Mouse (Mus musculus) embryo, embryonic 10.5 days (tissue): ENCODE results near the gene Glcci1.

Source experiments
- DNase-seq: peaks from one replicate; pipeline ENCODE4 v3.0.0-alpha.2; 2015; ENCODE audit warnings: low spot score

The Glcci1 gene

DNA sequence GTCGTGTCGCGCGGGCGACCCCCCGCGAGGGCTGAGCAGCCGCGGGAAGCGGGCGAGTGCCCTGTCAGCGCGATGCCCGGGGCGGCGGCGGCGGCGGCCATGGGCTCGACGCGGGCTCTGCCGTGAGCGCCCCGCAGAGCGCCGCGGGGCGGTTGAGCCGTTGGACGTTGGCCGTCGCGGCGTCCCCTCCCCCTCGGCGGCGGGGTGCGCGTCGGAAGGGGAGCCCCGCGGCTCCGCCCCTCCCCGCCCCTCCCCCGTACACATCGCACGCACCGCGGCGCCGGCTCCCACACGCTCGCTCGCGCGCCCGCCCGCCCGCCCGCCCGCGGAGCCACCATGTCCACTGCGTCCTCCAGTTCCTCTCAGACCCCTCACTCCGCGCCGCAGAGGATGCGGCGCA lies at the start of gene Glcci1:
Gene Glcci1 (plus strand): TSS at position 50 of the 400 bp plus-strand sequence.
- DNase-seq, result peak; percentile 77

DNA sequence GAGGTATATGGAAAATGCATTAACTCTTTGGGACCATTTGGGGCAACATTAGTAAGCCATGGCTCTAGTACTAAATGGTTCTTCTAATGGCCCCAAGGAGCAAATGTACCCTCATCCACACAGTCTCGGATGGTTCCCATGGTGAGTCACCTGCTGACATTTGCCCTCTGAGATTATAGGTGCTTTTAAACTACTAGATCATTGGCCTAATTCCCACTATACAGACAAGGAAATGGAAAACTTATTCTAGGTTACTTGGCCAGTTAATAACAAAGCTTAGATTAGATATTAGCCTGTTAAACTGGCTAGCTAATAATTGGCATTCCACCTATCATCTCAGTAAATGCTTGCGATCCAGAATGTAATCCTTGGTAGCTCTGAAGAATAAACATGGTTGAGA lies 47.0 kb upstream of the Glcci1 start:
- no peak for DNase-seq

DNA sequence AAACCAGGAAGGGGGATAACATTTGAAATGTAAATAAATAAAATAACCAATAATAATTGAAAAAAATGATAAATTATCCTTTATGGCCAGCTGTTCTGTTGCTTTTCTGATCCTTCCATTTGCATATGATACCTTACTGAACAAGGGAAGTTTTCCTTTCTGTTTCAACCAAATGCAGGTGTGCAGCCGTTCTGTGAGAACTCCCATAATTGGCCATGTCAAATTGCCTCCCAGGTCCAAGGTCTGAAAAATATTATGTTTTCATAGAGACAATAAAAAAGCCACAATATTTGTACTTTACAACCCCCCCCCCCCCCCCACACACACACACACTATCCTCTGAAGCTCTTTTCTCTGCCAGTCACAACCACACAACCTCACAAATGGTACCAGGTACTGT lies 44.0 kb upstream of the Glcci1 start:
- DNase-seq, result no peak

- DNase-seq, result no peak
Measured at GRCm38 (mm10) chr6:8465985-8466384, 43.4 kb upstream of the Glcci1 start.

GRCm38 (mm10) chr6:8467667-8468337 lies 41.6 kb upstream of the Glcci1 start:
- no peak for DNase-seq

- DNase-seq, result no peak
Measured at GRCm38 (mm10) chr6:8469918-8470317, 39.5 kb upstream of the Glcci1 start.

DNA sequence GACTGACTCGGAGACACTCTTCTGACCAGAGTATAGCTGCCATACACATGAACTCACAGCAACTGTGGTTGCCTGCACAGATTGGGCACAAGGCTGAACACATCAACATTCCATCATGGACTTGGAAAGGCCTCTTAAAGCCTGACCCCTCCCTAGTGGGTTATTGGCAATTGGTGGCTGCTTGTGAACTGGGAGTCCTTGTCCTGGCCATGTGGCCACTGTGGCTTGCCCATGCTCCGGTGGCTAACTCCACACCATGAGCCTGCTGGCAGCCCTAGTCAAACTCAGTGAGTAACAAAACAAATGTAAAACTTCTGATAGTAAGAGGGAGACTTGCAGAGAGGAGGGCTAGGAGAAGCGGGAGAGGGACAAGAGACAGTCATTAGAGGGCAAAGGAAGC lies 37.3 kb upstream of the Glcci1 start:
- DNase-seq, result no peak

GRCm38 (mm10) chr6:8472915-8473314 lies 36.5 kb upstream of the Glcci1 start:
- DNase-seq, result no peak

GRCm38 (mm10) chr6:8473498-8473897 lies 35.9 kb upstream of the Glcci1 start:
- DNase-seq, result no peak

DNA sequence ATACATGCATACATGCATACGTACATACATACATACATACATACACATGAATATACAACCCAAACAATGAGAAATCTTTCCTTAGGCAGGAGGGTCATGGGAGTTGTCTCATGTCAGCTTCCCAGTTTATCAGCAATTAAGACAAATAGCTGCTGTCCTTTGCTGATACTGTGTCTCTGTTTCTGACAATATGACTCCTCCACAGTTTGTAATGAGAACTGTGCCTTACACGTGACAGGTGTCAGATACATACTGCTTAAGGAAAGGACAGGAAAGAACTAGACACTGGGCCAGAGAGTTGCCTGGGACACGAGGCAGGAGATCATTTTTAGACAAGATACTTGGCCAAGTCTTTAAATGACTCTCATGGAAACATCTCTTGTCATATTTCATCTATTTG lies 35.1 kb upstream of the Glcci1 start:
- no peak for DNase-seq

GRCm38 (mm10) chr6:8474820-8475219 lies 34.6 kb upstream of the Glcci1 start:
- no peak for DNase-seq

DNA sequence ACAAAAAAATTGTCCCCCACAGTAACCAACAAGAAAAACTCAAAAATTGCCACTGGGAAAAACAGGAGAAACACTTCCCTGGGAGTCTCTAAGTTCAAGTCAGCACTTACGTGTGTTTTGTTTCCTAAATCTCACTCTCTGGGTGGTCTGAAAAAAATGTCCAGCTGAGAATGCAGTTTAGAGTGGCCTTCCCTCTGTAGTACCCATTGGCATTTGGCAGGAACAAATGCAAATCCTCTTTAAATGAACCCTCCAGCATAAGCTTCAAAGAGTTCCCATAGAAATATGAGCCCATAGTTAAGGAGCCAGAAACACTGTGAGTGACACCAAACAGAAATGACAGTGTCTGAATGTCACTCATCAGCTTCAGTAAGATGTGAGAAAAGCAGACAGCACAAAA lies 30.2 kb upstream of the Glcci1 start:
- DNase-seq, result peak; percentile 44

- DNase-seq, result no peak
Measured at GRCm38 (mm10) chr6:8484437-8485275, 24.7 kb upstream of the Glcci1 start.

GRCm38 (mm10) chr6:8485414-8486175 lies 23.8 kb upstream of the Glcci1 start:
- DNase-seq, result no peak

- no peak for DNase-seq
Measured at GRCm38 (mm10) chr6:8486391-8487043, 22.9 kb upstream of the Glcci1 start.

GRCm38 (mm10) chr6:8487044-8487853 lies 22.2 kb upstream of the Glcci1 start:
- DNase-seq, result no peak

- DNase-seq, result no peak
Measured at GRCm38 (mm10) chr6:8488249-8488648, 21.2 kb upstream of the Glcci1 start.

GRCm38 (mm10) chr6:8489266-8489665 lies 20.1 kb upstream of the Glcci1 start:
- DNase-seq, result no peak

- no peak for DNase-seq
Measured at GRCm38 (mm10) chr6:8489938-8490585, 19.3 kb upstream of the Glcci1 start.

- DNase-seq, result no peak
Measured at GRCm38 (mm10) chr6:8492248-8492647, 17.2 kb upstream of the Glcci1 start.
